Mouse (Mus musculus) limb, embryonic 11.5 days (tissue): ENCODE data around the gene D930048N14Rik. TPM values are rescaled to one million over a fixed set of nuclear protein-coding genes. Genes with fewer than 3 reads are reported as not detected.
A peak's percentile ranks its signal among the peaks of the same experiment; 100 is the strongest.

Experiments used
- ATAC-seq: fragments of 200-750 bp; cut with Nextera tagmentation; 2 replicates; pipeline ENCODE4 v1.8.0; 2017; ENCODE audit warnings: low read depth; ENCODE audit not compliant: insufficient number of reproducible peaks, low FRiP score, low TSS enrichment
- DNase-seq: peaks from one replicate; pipeline ENCODE4 v3.0.0-alpha.2; 2015; ENCODE audit warnings: low spot score
- H3K27ac ChIP-seq: fragments of 300-500 bp; sonication (generic); replicated peaks from 2 replicates; pipeline ENCODE4 v1.5.1; 2014; ENCODE audit warnings: low read depth, mild to moderate bottlenecking, low read length
- H3K27me3 ChIP-seq: fragments of 300-500 bp; sonication (generic); 2 replicates; pipeline ENCODE4 v1.6.1; 2014; ENCODE audit warnings: mild to moderate bottlenecking, low read length, mixed read lengths; ENCODE audit not compliant: control insufficient read depth, insufficient read depth
- H3K36me3 ChIP-seq: fragments of 300-500 bp; sonication (generic); 2 replicates; pipeline ENCODE4 v1.6.1; 2014; ENCODE audit warnings: mild to moderate bottlenecking, low read length, moderate library complexity, mixed read lengths; ENCODE audit not compliant: control insufficient read depth, insufficient read depth
- H3K4me1 ChIP-seq: fragments of 300-500 bp; sonication (generic); 2 replicates; pipeline ENCODE4 v1.6.1; 2014; ENCODE audit warnings: low read length, mixed read lengths; ENCODE audit not compliant: control insufficient read depth, insufficient read depth
- H3K4me2 ChIP-seq: fragments of 300-500 bp; sonication (generic); 2 replicates; pipeline ENCODE4 v1.6.1; 2014; ENCODE audit warnings: low read depth, mild to moderate bottlenecking, moderate library complexity; ENCODE audit not compliant: severe bottlenecking
- H3K4me3 ChIP-seq: fragments of 300-500 bp; sonication (generic); 2 replicates; pipeline ENCODE4 v1.5.1; 2014; ENCODE audit warnings: low read depth, low read length
- H3K9ac ChIP-seq: fragments of 300-500 bp; sonication (generic); 2 replicates; pipeline ENCODE4 v1.6.1; 2014; ENCODE audit warnings: mild to moderate bottlenecking, low read length
- H3K9me3 ChIP-seq: fragments of 300-500 bp; sonication (generic); 2 replicates; pipeline ENCODE4 v1.6.1; 2016; ENCODE audit warnings: low read length; ENCODE audit not compliant: control insufficient read depth
- WGBS: fragments of 180-500 bp; shearing (Covaris S2); extraction: QIAGEN DNeasy Blood & Tissue Kit; methylation state at CpG from one replicate; pipeline ENCODE4 v1.1.7; 2014; 5-methylcytosine and 5-hydroxymethylcytosine counted together
- polyA plus RNA-seq: library from polyadenylated mRNA; unstranded; fragments of >200 nt; fragmentation: Nextera tagmentation; extraction: Ambion mirVana; gene quantifications from 2 replicates; pipeline ENCODE4 v1.2.1, GENCODE M21; 2014

Gene D930048N14Rik
- polyA plus RNA-seq, 1 experiment from 2014 or later: 2.5 TPM

- H3K4me1 ChIP-seq: peaks cover 27% of the 10 kb centered on the region
- peaks cover 4% of the 10 kb centered on the region; the same call in 1 of the 2 replicates for H3K36me3 ChIP-seq
- DNase-seq (peak; percentile 34), ATAC-seq (no peak)
- H3K4me2 ChIP-seq: no peak overlapping the region
- H3K9me3 ChIP-seq: no peaks in the 10 kb centered on the region
- H3K27me3 ChIP-seq: no peaks in the 10 kb centered on the region
- peak overlapping the region; percentile 30 for H3K9ac ChIP-seq
- peak overlapping the region; percentile 52; the same call in 1 of the 2 replicates for H3K27ac ChIP-seq
- WGBS: 53% methylated on average over 15 of the region's 15 CpGs
- H3K4me3 ChIP-seq: no peak overlapping the region
Observed at GRCm38 (mm10) chr11:51643761-51644160, 7.0 kb upstream of the D930048N14Rik start.

DNA sequence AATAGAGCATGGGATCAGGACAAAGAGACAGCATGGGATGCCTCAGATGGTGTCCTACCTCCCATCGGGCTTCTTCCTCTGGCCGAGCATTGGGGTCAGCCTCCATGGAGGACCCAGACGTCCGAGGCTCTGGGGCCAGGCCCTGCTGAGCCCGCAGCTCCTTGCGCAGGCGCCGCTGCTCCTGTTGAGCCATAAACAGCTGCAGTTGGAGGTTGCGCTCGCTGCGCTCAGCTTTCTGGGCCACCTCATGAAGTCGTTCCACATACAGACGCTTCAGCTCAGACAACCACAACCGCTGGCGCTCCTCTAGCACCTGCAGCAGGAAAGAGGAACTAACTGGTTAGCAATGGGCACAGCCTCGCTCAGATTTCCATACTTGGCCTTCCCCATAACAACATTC lies 6.5 kb upstream of the D930048N14Rik start:
- DNase-seq (no peak), ATAC-seq (no peak)
- Histone ChIP-seq H3K27ac (no peak overlapping the region; the same call in 1 of the 2 replicates), H3K9me3 (no peaks in the 10 kb centered on the region), H3K9ac (peak overlapping the region; percentile 27; the same call in 1 of the 2 replicates), H3K4me3 (no peak overlapping the region), H3K4me1 (peaks cover 31% of the 10 kb centered on the region), H3K27me3 (no peaks in the 10 kb centered on the region), H3K4me2 (no peak overlapping the region), H3K36me3 (peaks cover 4% of the 10 kb centered on the region; the same call in 1 of the 2 replicates)
- WGBS: 65% methylated on average over 16 of the region's 16 CpGs

- Histone ChIP-seq H3K36me3 (peaks cover 4% of the 10 kb centered on the region; the same call in 1 of the 2 replicates), H3K27me3 (no peaks in the 10 kb centered on the region), H3K4me2 (no peak overlapping the region), H3K9me3 (no peaks in the 10 kb centered on the region), H3K4me3 (no peak overlapping the region), H3K9ac (no peak overlapping the region), H3K27ac (no peak overlapping the region), H3K4me1 (peaks cover 40% of the 10 kb centered on the region)
- no peak for DNase-seq
- WGBS: 92% methylated on average over 13 of the region's 13 CpGs
- ATAC-seq: no peak
Observed at GRCm38 (mm10) chr11:51645293-51645692, 5.5 kb upstream of the D930048N14Rik start.

GRCm38 (mm10) chr11:51646245-51646644 lies 4.5 kb upstream of the D930048N14Rik start:
- no peak for DNase-seq
- 74% methylated on average over 7 of the region's 7 CpGs for WGBS
- Histone ChIP-seq H3K36me3 (peaks cover 4% of the 10 kb centered on the region; the same call in 1 of the 2 replicates), H3K4me2 (no peak overlapping the region), H3K27me3 (no peaks in the 10 kb centered on the region), H3K9me3 (no peaks in the 10 kb centered on the region), H3K4me1 (peaks cover 44% of the 10 kb centered on the region), H3K4me3 (no peak overlapping the region), H3K9ac (no peak overlapping the region), H3K27ac (no peak overlapping the region; the same call in 1 of the 2 replicates)
- ATAC-seq: no peak

- Histone ChIP-seq H3K27ac (peak overlapping the region; percentile 75), H3K4me3 (no peak overlapping the region), H3K36me3 (peaks cover 4% of the 10 kb centered on the region; the same call in 1 of the 2 replicates), H3K9me3 (no peaks in the 10 kb centered on the region), H3K27me3 (no peaks in the 10 kb centered on the region), H3K4me2 (peak overlapping the region; percentile 20; the same call in 1 of the 2 replicates), H3K4me1 (peaks cover 44% of the 10 kb centered on the region), H3K9ac (peak overlapping the region; percentile 41)
- 64% methylated on average over 15 of the region's 15 CpGs for WGBS
- no peak for ATAC-seq
- peak; percentile 37 for DNase-seq
Observed at GRCm38 (mm10) chr11:51646751-51647667, 3.7 kb upstream of the D930048N14Rik start.

- H3K9ac ChIP-seq: peak overlapping the region; percentile 5; the same call in 1 of the 2 replicates
- H3K4me3 ChIP-seq: peak overlapping the region; percentile 70; the same call in 1 of the 2 replicates
- peak; percentile 67 for DNase-seq
- 0 out of 2 replicates have a peak, but pooled peaks have one; percentile 60 for ATAC-seq
- WGBS: 17% methylated on average over 3 of the region's 3 CpGs
- H3K9me3 ChIP-seq: no peaks in the 10 kb centered on the region
- H3K4me1 ChIP-seq: peaks cover 43% of the 10 kb centered on the region
- peak overlapping the region; percentile 96 for H3K4me2 ChIP-seq
- H3K27ac ChIP-seq: peak overlapping the region; percentile 36; the same call in 1 of the 2 replicates
- peaks cover 4% of the 10 kb centered on the region; the same call in 1 of the 2 replicates for H3K36me3 ChIP-seq
- no peaks in the 10 kb centered on the region for H3K27me3 ChIP-seq
Observed at GRCm38 (mm10) chr11:51648566-51648965, 2.2 kb upstream of the D930048N14Rik start.

DNA sequence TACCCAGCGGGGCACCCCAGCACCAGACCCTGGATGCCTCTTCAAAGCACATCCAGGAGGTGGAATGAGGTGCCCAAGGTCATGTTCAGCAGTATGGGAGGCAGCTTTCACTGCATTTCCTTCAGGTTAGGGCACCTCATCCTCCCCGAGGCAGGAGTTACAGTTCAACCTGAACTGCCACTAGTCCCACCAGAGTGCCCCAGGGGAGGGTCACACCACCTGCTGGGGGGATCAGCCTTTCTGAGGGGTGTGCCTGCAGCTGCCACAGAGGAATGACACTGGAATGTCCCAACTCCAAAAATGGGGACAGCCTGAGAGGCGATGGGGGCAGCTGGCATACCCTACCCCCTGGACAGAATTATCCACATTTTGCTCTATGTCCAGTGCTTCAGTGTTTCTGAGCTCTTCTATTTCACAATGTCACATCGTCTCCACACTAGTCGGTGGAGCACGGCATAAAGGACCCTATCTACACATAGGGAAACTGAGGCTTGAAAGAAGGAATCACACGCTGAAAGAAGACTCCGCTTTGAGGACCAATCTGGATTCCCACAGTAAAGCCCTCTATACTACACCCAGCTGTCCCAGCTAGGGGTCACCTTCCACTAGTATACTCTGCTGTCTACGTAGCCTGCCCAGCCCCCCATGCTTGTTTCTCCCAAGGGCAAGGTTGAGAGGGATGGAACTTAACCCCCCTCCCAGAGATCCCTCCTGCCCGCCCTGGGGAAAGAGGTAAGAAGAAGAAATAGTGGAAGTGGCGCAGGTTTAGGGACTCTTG lies 1.5 kb upstream of the D930048N14Rik start:
- H3K27me3 ChIP-seq: no peaks in the 10 kb centered on the region
- DNase-seq (peak; percentile 34), ATAC-seq (no peak)
- peak overlapping the region; percentile 96 for H3K4me2 ChIP-seq
- peak overlapping the region; percentile 5; the same call in 1 of the 2 replicates for H3K9ac ChIP-seq
- 42% methylated on average over 11 of the region's 11 CpGs for WGBS
- no peaks in the 10 kb centered on the region for H3K36me3 ChIP-seq
- H3K27ac ChIP-seq: no peak overlapping the region; the same call in 1 of the 2 replicates
- H3K4me1 ChIP-seq: peaks cover 38% of the 10 kb centered on the region
- H3K4me3 ChIP-seq: peak overlapping the region; percentile 70
- H3K9me3 ChIP-seq: no peaks in the 10 kb centered on the region

- H3K4me2 ChIP-seq: peak overlapping the region; percentile 96
- no peaks in the 10 kb centered on the region for H3K9me3 ChIP-seq
- peak overlapping the region; percentile 70 for H3K4me3 ChIP-seq
- peaks cover 38% of the 10 kb centered on the region for H3K4me1 ChIP-seq
- peak; percentile 43 for DNase-seq
- ATAC-seq: no peak
- H3K27ac ChIP-seq: no peak overlapping the region
- 6% methylated on average over 7 of the region's 7 CpGs for WGBS
- no peaks in the 10 kb centered on the region for H3K36me3 ChIP-seq
- H3K27me3 ChIP-seq: no peaks in the 10 kb centered on the region
- H3K9ac ChIP-seq: peak overlapping the region; percentile 79
Observed at GRCm38 (mm10) chr11:51649889-51650199, 910 bp upstream of the D930048N14Rik start.
